Mouse (Mus musculus) ES-E14 (cell line): Measurements from ENCODE around the gene Cpd. TPM values are rescaled to one million over a fixed set of nuclear protein-coding genes. Genes with fewer than 3 reads are reported as not detected.

ENCODE experiments used
- DNase-seq: peaks from one replicate; pipeline ENCODE4 v3.0.0-alpha.2; 2013; ENCODE audit warnings: low read depth, low spot score
- H3K27ac ChIP-seq: 2 replicates; pipeline ENCODE4 v1.5.1; 2012; ENCODE audit warnings: low read depth, mild to moderate bottlenecking, low read length, moderate library complexity, mixed read lengths; ENCODE audit not compliant: poor library complexity, insufficient read depth, severe bottlenecking
- H3K36me3 ChIP-seq: 2 replicates; pipeline ENCODE4 v1.6.1; 2012; ENCODE audit warnings: mild to moderate bottlenecking, low read length, moderate library complexity, mixed read lengths; ENCODE audit not compliant: control insufficient read depth, poor library complexity, insufficient read depth, severe bottlenecking
- H3K4me1 ChIP-seq, 2 experiments: fragments of 150-350 bp in 1 of 2; sonication (generic) in 1 of 2; 2 replicates each; pipeline ENCODE4 v1.6.1; 2012; ENCODE audit warnings: low read length in 2 of 2, mild to moderate bottlenecking in 1 of 2, mixed read lengths in 1 of 2; ENCODE audit not compliant: control insufficient read depth in 2 of 2, insufficient read depth in 2 of 2, poor library complexity in 1 of 2
- H3K4me3 ChIP-seq, 2 experiments: fragments of 150-350 bp in 1 of 2; sonication (generic) in 1 of 2; 2 replicates each; pipeline ENCODE4 v1.5.1; 2012; ENCODE audit warnings: low read length in 2 of 2, low read depth in 1 of 2, mild to moderate bottlenecking in 1 of 2, mixed read lengths in 1 of 2; ENCODE audit not compliant: insufficient read depth in 1 of 2, poor library complexity in 1 of 2, severe bottlenecking in 1 of 2
- H3K9ac ChIP-seq: 2 replicates; pipeline ENCODE4 v1.6.1; 2012; ENCODE audit warnings: low read depth, mild to moderate bottlenecking, low read length, mixed read lengths; ENCODE audit not compliant: poor library complexity, insufficient read depth, severe bottlenecking
- H3K9me3 ChIP-seq: fragments of 150-350 bp; sonication (generic); 2 replicates; pipeline ENCODE4 v1.6.1; 2012; ENCODE audit warnings: low read depth, mild to moderate bottlenecking, low read length; ENCODE audit not compliant: control insufficient read depth, insufficient read depth
- CHD2 ChIP-seq: IDR thresholded peaks from 2 replicates; pipeline ENCODE4 v1.6.1; 2014; ENCODE audit warnings: mild to moderate bottlenecking, low read depth, low read length, inconsistent platforms
- HCFC1 ChIP-seq: IDR thresholded peaks from 2 replicates; pipeline ENCODE4 v1.6.1; 2012; ENCODE audit warnings: low read length, inconsistent platforms, borderline replicate concordance; ENCODE audit not compliant: insufficient read depth
- MAFK ChIP-seq: IDR thresholded peaks from 2 replicates; pipeline ENCODE4 v1.6.1; 2014; ENCODE audit warnings: mild to moderate bottlenecking, low read depth, low read length, inconsistent platforms; ENCODE audit not compliant: insufficient read depth
- ZC3H11A ChIP-seq: IDR thresholded peaks from 2 replicates; pipeline ENCODE4 v1.6.1; 2012; ENCODE audit warnings: low read depth, mild to moderate bottlenecking, inconsistent platforms, low read length, borderline replicate concordance
- ZNF384 ChIP-seq: IDR thresholded peaks from 2 replicates; pipeline ENCODE4 v1.6.1; 2012; ENCODE audit warnings: low read depth, low read length, inconsistent platforms
- in situ Hi-C, 2 experiments: fragments of 600-800 bp; cut with MboI; formaldehyde crosslinking; loops; one replicate each; pipeline ENCODE4 v1.15.1; 2025; ENCODE audit warnings: low sequenced_read_pairs in 2 of 2, inconsistent platforms in 1 of 2; ENCODE audit not compliant: unreplicated experiment in 2 of 2
- total RNA-seq: library from RNA; depleted of rRNA; stranded (reverse); fragments of 300-350 nt; gene quantifications from 2 replicates; pipeline ENCODE4 v1.2.3, GENCODE M21; 2012

The Cpd gene
- total RNA-seq, 1 experiment, result 27.8 TPM

DNA sequence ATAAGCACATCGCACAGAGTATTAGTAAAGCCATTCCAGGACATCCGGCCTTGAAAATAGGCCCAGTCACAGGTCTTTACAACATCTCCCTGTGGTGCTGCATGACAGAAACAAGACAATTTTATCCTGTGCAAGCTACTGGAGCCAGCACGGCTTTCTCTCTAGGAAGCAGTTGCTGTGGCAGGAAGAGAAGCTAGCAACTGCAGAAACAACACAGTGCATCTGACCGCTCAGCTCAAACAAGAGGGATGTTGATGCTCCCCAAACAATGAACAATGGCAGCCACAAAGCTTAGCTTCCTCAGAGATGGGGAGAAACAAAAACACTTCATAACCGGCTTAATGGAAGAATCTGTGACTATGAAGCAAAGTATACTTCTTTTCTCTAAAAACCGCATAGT lies 10.5 kb downstream of the Cpd start:
- H3K4me3 ChIP-seq, result no peak overlapping the region
- H3K36me3 ChIP-seq, result no peaks in the 10 kb centered on the region
- TF ChIP-seq CHD2, result no peak
- TF ChIP-seq ZNF384, result no peak
- no peak for TF ChIP-seq HCFC1
- TF ChIP-seq ZC3H11A, result no peak
- no peak for TF ChIP-seq MAFK
- in situ Hi-C loops, result no loop called here
- no peaks in the 10 kb centered on the region for H3K4me1 ChIP-seq
- no peak overlapping the region for H3K9ac ChIP-seq
- H3K27ac ChIP-seq, result no peak overlapping the region
- no peaks in the 10 kb centered on the region for H3K9me3 ChIP-seq
- DNase-seq, result no peak

GRCm38 (mm10) chr11:76835868-76836267 lies 10.9 kb downstream of the Cpd start:
- in situ Hi-C loops, result no loop called here
- TF ChIP-seq CHD2 (no peak), ZC3H11A (no peak), HCFC1 (no peak), MAFK (no peak), ZNF384 (no peak)
- Histone ChIP-seq H3K27ac (no peak overlapping the region), H3K9me3 (no peaks in the 10 kb centered on the region), H3K36me3 (no peaks in the 10 kb centered on the region), H3K4me3 (no peak overlapping the region), H3K4me1 (no peaks in the 10 kb centered on the region), H3K9ac (no peak overlapping the region)
- DNase-seq, result no peak

GRCm38 (mm10) chr11:76834665-76835064 lies 12.2 kb downstream of the Cpd start:
- no peak overlapping the region for H3K9ac ChIP-seq
- no peak overlapping the region for H3K4me3 ChIP-seq
- no peaks in the 10 kb centered on the region for H3K36me3 ChIP-seq
- DNase-seq, result no peak
- no peaks in the 10 kb centered on the region for H3K4me1 ChIP-seq
- in situ Hi-C loops, result no loop called here
- no peak overlapping the region for H3K27ac ChIP-seq
- no peak for TF ChIP-seq ZC3H11A
- no peak for TF ChIP-seq CHD2
- no peak for TF ChIP-seq HCFC1
- no peaks in the 10 kb centered on the region for H3K9me3 ChIP-seq

GRCm38 (mm10) chr11:76824885-76825265 lies 21.9 kb downstream of the Cpd start:
- no peak for DNase-seq
- Histone ChIP-seq H3K36me3 (no peaks in the 10 kb centered on the region), H3K4me1 (no peaks in the 10 kb centered on the region), H3K9me3 (no peaks in the 10 kb centered on the region), H3K27ac (no peak overlapping the region), H3K9ac (no peak overlapping the region), H3K4me3 (no peak overlapping the region)
- TF ChIP-seq HCFC1 (no peak), MAFK (no peak), CHD2 (no peak)
- in situ Hi-C loops, result no loop called here

- no peaks in the 10 kb centered on the region for H3K36me3 ChIP-seq
- H3K4me1 ChIP-seq, result no peaks in the 10 kb centered on the region
- H3K9me3 ChIP-seq, result no peaks in the 10 kb centered on the region
- no peak overlapping the region for H3K4me3 ChIP-seq
- in situ Hi-C loops, result no loop called here
- TF ChIP-seq ZNF384 (no peak), ZC3H11A (no peak)
- no peak for DNase-seq
- no peak overlapping the region for H3K27ac ChIP-seq
- no peak overlapping the region for H3K9ac ChIP-seq
These were observed 22.5 kb downstream of the Cpd start for GRCm38 (mm10) chr11:76824238-76824884.
